Comparison of ENCODE assay signal across 1 mouse cellular context in the genomic region with DNA sequence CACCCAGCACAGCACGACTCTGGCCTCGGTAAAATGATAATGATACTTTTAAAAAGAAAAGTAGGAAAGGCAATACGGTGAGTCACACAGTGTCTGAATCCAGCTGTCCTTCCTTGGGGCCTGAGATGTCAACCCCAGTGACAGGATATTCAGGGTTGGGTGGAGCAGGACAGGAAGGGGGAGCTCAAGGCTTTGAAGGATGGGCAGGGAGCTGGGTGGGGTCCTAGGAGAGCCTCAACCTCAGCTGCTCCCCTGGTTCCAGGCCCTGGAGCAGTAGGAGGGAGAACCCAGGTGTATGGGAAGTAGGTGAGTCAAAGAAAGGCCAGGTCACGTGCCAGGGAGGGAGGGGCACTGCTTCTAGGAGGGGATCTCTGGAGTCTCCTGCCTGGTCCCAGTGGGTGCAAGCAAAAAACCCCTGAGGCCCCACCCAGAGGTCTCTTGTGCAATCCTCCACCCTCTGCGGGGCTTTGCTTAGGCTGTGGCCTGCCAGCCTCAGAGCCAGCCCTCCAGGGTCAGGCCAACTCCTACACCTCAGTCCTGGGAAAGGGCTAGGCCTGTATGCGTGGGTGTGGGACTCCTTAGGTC.
TF ChIP-seq lines count a peak whose summit lies in the region.

No protein-coding gene starts in this region.

TF ChIP-seq in ES-E14, 5 proteins besides CTCF, POLR2A, EP300 and RAD21 (continued from another document):
- TF ChIP-seq HCFC1 (IDR thresholded peaks at IDR 0.05; ENCODE audit: borderline replicate concordance, insufficient read depth, low read length), result no peak
- no peak for TF ChIP-seq MAFK (IDR thresholded peaks at IDR 0.05; ENCODE audit: insufficient read depth, low read depth, low read length)
